Mouse (Mus musculus) liver, embryonic 11.5 days (tissue): ENCODE measurements at regions not wholly inside any gene's neighbourhood (a gene's known extent, or its start where the extent isn't known, plus 50 kb on each side); places are given as distances from the start of the nearest gene placed in this dataset.

ENCODE experiments used
- ATAC-seq: fragments of 200-750 bp; cut with Nextera tagmentation; replicated peaks from 2 replicates; pipeline ENCODE4 v1.8.0; 2017; ENCODE audit warnings: moderate number of reproducible peaks, mild to moderate bottlenecking, moderate TSS enrichment, moderate library complexity; ENCODE audit not compliant: low FRiP score
- DNase-seq: peaks from one replicate; pipeline ENCODE4 v3.0.0-alpha.2; 2017; ENCODE audit warnings: low spot score
- H3K27ac ChIP-seq: fragments of 300-500 bp; sonication (generic); 2 replicates; pipeline ENCODE4 v1.5.1; 2014; ENCODE audit warnings: mild to moderate bottlenecking, low read depth, low read length, control low read depth
- H3K27me3 ChIP-seq: fragments of 300-500 bp; sonication (generic); replicated peaks from 2 replicates; pipeline ENCODE4 v1.6.1; 2014; ENCODE audit warnings: low read length, mixed read lengths; ENCODE audit not compliant: control insufficient read depth, insufficient read depth
- H3K36me3 ChIP-seq: fragments of 300-500 bp; sonication (generic); 2 replicates; pipeline ENCODE4 v1.6.1; 2014; ENCODE audit warnings: mild to moderate bottlenecking, low read length, moderate library complexity, mixed read lengths; ENCODE audit not compliant: control insufficient read depth, insufficient read depth
- H3K4me1 ChIP-seq: fragments of 300-500 bp; sonication (generic); replicated peaks from 2 replicates; pipeline ENCODE4 v1.6.1; 2014; ENCODE audit warnings: low read length, mixed read lengths; ENCODE audit not compliant: control insufficient read depth, insufficient read depth
- H3K4me2 ChIP-seq: fragments of 300-500 bp; sonication (generic); 2 replicates; pipeline ENCODE4 v1.6.1; 2014; ENCODE audit warnings: mild to moderate bottlenecking, control low read depth, moderate library complexity
- H3K4me3 ChIP-seq: fragments of 300-500 bp; sonication (generic); 2 replicates; pipeline ENCODE4 v1.5.1; 2014; ENCODE audit warnings: low read depth, low read length, control low read depth
- H3K9ac ChIP-seq: fragments of 300-500 bp; sonication (generic); 2 replicates; pipeline ENCODE4 v1.6.1; 2014; ENCODE audit warnings: low read depth, low read length, control low read depth
- H3K9me3 ChIP-seq: fragments of 300-500 bp; sonication (generic); 2 replicates; pipeline ENCODE4 v1.6.1; 2016; ENCODE audit warnings: low read length, inconsistent platforms, mixed read lengths; ENCODE audit not compliant: control insufficient read depth
- WGBS: fragments of 180-500 bp; shearing (Covaris S2); extraction: QIAGEN DNeasy Blood & Tissue Kit; methylation state at CpG from one replicate; pipeline ENCODE4 v1.1.7; 2014; 5-methylcytosine and 5-hydroxymethylcytosine counted together

GRCm38 (mm10) chr13:107101598-107101997 lies 79.7 kb upstream of the Kif2a start:
- 17% methylated on average over 13 of the region's 13 CpGs for WGBS
- Histone ChIP-seq H3K4me2 (peak overlapping the region; percentile 66), H3K4me3 (peak overlapping the region; percentile 29), H3K9me3 (no peaks in the 10 kb centered on the region), H3K36me3 (no peaks in the 10 kb centered on the region), H3K9ac (peak overlapping the region; percentile 15), H3K27ac (peak overlapping the region; percentile 92), H3K27me3 (no peaks in the 10 kb centered on the region), H3K4me1 (peaks cover 20% of the 10 kb centered on the region)
- peak; percentile 64 for ATAC-seq
- peak; percentile 85 for DNase-seq

DNA sequence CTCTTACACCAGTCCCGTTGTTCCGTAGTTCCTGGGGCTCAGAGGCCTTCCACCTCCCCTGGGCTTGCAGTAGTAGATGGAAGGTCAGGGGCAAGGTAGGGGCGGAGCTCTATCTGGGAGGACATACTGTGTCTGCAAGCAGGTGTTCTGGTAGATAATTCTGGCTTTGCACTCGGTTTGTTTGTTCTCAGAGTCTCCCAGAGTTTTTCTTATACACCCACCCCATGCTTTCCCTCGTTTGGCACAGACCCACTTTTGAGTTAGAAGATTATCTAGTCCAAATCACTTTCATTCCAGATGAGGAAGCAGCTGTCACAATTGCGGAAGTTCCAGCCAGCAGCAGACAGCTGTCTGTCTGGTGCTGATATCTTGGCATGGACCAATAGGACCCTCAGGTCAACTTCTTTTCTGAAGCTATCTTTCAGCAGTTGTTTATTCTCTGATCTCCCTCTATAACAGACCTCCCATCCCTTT lies 79.0 kb upstream of the Kif2a start:
- H3K27me3 ChIP-seq = no peaks in the 10 kb centered on the region
- H3K27ac ChIP-seq = peak overlapping the region; percentile 92
- ATAC-seq (peak; percentile 95), DNase-seq (peak; percentile 75)
- 30% methylated on average over 6 of the region's 6 CpGs for WGBS
- H3K9ac ChIP-seq = 0 out of 2 replicates have a peak overlapping the region, but pooled peaks have one; percentile 47
- no peaks in the 10 kb centered on the region for H3K9me3 ChIP-seq
- H3K4me2 ChIP-seq = peak overlapping the region; percentile 66
- peak overlapping the region; percentile 29; the same call in 1 of the 2 replicates for H3K4me3 ChIP-seq
- H3K36me3 ChIP-seq = no peaks in the 10 kb centered on the region
- H3K4me1 ChIP-seq = peaks cover 20% of the 10 kb centered on the region

GRCm38 (mm10) chr13:107100116-107100515 lies 78.2 kb upstream of the Kif2a start:
- Histone ChIP-seq H3K36me3 (no peaks in the 10 kb centered on the region), H3K4me2 (peak overlapping the region; percentile 50; the same call in 1 of the 2 replicates), H3K4me1 (peaks cover 24% of the 10 kb centered on the region), H3K9ac (no peak overlapping the region), H3K9me3 (no peaks in the 10 kb centered on the region), H3K27me3 (no peaks in the 10 kb centered on the region), H3K4me3 (no peak overlapping the region), H3K27ac (peak overlapping the region; percentile 92)
- WGBS = 65% methylated on average over 3 of the region's 3 CpGs
- DNase-seq = no peak
- no peak for ATAC-seq

DNA sequence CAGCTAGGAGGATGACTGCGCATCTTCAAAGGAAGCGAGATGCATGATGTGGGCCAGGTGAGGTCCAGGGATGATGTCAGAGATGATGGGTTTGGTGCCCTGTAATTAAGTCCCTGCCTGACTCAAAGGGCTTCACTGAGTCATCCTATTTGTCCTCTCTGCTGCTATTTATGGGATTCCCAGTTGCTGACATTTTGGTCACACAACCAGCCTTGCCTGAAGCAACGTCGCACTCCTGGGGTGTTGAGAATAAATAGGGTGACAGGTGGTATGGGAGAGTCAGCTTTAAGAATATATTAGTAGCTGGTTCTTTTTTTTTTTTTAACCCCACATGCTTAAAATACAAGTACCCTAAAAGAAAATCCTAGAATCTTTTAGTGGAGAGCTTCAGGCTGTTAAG lies 75.1 kb upstream of the Kif2a start:
- no peak for DNase-seq
- H3K4me3 ChIP-seq = no peak overlapping the region
- no peaks in the 10 kb centered on the region for H3K27me3 ChIP-seq
- no peak overlapping the region for H3K4me2 ChIP-seq
- no peak for ATAC-seq
- no peaks in the 10 kb centered on the region for H3K9me3 ChIP-seq
- H3K4me1 ChIP-seq = peaks cover 30% of the 10 kb centered on the region
- 84% methylated on average over 4 of the region's 4 CpGs for WGBS
- no peaks in the 10 kb centered on the region for H3K36me3 ChIP-seq
- no peak overlapping the region for H3K9ac ChIP-seq
- peak overlapping the region; percentile 39; the same call in 1 of the 2 replicates for H3K27ac ChIP-seq

DNA sequence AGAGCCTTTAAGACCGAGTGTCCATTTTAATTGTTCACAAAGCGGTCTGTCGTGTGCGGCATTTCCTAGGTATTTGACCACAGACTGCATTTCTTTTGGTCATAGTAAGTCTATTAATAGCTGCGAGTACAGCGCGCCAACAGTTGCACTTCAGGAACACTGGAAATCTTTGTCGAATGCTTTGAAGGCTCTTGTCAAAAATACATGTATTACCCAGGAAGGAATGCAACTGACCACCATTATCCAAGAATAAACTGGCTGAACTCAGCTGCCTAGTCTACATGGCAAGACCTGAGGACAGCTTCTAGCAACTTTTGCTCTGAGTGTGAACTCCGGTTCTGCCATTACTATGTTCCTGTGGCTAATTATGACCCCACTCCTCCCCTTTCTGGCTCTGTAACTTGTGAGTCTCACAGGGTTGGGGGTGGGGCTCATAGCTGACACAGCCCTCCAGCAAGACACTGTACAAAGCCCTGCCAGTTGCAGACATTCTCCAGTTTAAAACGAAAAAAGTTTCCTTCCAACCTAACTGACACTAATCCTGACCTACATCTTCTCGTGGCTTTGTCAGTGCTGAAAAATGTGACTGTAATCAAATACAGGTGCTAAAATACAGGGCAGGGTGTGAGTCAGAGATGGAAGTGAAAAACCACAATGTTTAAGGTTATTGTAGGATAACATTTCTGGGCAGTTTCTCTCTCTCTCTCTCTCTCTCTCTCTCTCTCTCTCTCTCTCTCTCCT lies 73.2 kb upstream of the Kif2a start:
- Histone ChIP-seq H3K27me3 (no peaks in the 10 kb centered on the region), H3K4me1 (peaks cover 26% of the 10 kb centered on the region), H3K4me3 (no peak overlapping the region), H3K9ac (no peak overlapping the region), H3K36me3 (no peaks in the 10 kb centered on the region), H3K9me3 (no peaks in the 10 kb centered on the region), H3K4me2 (peak overlapping the region; percentile 44), H3K27ac (no peak overlapping the region)
- no peak for DNase-seq
- 41% methylated on average over 11 of the region's 11 CpGs for WGBS
- ATAC-seq = peak; percentile 40; the same call in 1 of the 2 replicates

DNA sequence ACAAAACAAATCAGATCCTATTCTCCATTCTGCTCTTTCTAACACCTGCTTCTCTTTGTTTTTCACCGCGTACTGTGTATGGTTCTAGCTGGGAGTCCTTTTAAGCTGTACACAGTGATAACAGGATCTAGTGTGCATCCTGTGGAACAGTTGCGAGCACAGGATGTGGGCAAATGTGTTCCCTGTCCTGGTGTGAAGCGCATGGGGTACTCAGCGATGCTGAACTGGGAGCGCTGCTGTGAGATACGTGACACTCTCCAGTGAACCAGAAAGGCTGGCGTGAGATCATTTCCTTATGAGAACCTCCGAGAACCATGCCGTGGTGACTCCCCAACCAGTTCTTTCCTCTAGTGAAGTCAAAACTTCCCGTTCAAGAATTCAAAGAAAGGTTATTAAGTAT lies 72.6 kb upstream of the Kif2a start:
- 44% methylated on average over 11 of the region's 11 CpGs for WGBS
- H3K9me3 ChIP-seq = no peaks in the 10 kb centered on the region
- peak overlapping the region; percentile 44 for H3K4me2 ChIP-seq
- H3K27ac ChIP-seq = no peak overlapping the region
- ATAC-seq = 0 out of 2 replicates have a peak, but pooled peaks have one; percentile 48
- no peaks in the 10 kb centered on the region for H3K27me3 ChIP-seq
- no peak overlapping the region for H3K9ac ChIP-seq
- DNase-seq = no peak
- no peak overlapping the region for H3K4me3 ChIP-seq
- H3K4me1 ChIP-seq = peaks cover 26% of the 10 kb centered on the region
- H3K36me3 ChIP-seq = no peaks in the 10 kb centered on the region

DNA sequence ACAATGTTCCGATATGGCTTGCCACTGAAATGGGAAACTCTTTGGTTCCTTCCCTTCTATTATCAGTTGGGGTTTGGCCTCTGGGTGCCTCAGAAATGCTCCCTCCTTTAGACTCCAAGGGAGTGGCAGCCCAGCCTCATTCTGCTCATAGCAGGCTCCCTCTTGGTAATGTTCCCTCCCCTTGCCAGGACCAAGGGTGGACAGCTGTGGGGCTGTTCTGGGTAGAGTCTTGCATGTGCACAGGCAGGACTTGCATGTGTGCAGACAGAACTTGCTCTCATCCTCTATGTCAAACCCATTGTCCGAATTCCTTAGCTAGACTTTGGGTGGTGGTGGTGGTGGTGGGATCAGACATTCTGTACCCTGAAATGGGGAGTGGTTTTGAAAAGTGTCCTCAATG lies 71.8 kb upstream of the Kif2a start:
- H3K9me3 ChIP-seq = no peaks in the 10 kb centered on the region
- no peaks in the 10 kb centered on the region for H3K27me3 ChIP-seq
- H3K36me3 ChIP-seq = no peaks in the 10 kb centered on the region
- 62% methylated on average over 2 of the region's 2 CpGs for WGBS
- peaks cover 25% of the 10 kb centered on the region for H3K4me1 ChIP-seq
- H3K27ac ChIP-seq = no peak overlapping the region
- peak; percentile 37; the same call in 1 of the 2 replicates for ATAC-seq
- no peak overlapping the region for H3K4me2 ChIP-seq
- H3K4me3 ChIP-seq = no peak overlapping the region
- DNase-seq = no peak
- H3K9ac ChIP-seq = no peak overlapping the region

DNA sequence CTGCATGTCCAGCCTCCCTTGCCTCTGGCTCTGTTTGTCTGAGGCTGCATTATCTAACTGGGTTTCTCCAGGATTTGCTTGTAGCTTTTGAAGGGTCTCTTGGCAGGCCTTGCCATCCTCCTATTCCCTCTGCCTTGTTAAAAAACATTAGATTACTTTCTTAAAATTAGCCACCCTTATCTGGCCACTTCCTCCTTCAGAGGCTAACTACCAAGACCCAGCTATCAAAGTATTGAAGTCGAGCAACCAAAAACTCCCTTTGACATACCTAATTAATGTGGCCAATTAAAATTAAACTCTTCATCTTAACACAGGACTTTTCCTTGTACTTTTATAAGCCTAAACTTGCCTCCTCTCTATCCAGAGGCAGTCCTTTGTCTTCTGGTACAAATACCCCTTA lies 66.3 kb upstream of the Kif2a start:
- 40% methylated on average over 1 of the region's 1 CpGs for WGBS
- ATAC-seq = no peak
- H3K4me2 ChIP-seq = no peak overlapping the region
- DNase-seq = no peak
- no peaks in the 10 kb centered on the region for H3K36me3 ChIP-seq
- H3K4me3 ChIP-seq = no peak overlapping the region
- no peaks in the 10 kb centered on the region for H3K27me3 ChIP-seq
- no peak overlapping the region for H3K27ac ChIP-seq
- H3K4me1 ChIP-seq = peaks cover 13% of the 10 kb centered on the region
- no peaks in the 10 kb centered on the region for H3K9me3 ChIP-seq
- H3K9ac ChIP-seq = no peak overlapping the region

GRCm38 (mm10) chr13:107087355-107087754 lies 65.4 kb upstream of the Kif2a start:
- Histone ChIP-seq H3K9me3 (no peaks in the 10 kb centered on the region), H3K4me1 (peaks cover 13% of the 10 kb centered on the region), H3K36me3 (no peaks in the 10 kb centered on the region), H3K4me3 (no peak overlapping the region), H3K27ac (no peak overlapping the region), H3K4me2 (no peak overlapping the region), H3K9ac (no peak overlapping the region), H3K27me3 (no peaks in the 10 kb centered on the region)
- ATAC-seq (peak; percentile 92), DNase-seq (no peak)
- WGBS = 60% methylated on average over 6 of the region's 6 CpGs
